ENCODE assay signal across 8 mouse cellular contexts in genomic region chr5:148792736-148793440, GRCm38 (mm10).
DNase-seq lines count a peak whose midpoint lies in the region.

No protein-coding gene starts in this region.

- H3K4me3 ChIP-seq in embryonic facial prominence, embryonic 10.5 days: 0 out of 2 replicates have a peak overlapping the region, but pooled peaks have one; percentile 8

- intact Hi-C loops in heart, postnatal 25 days (cut with DNase I): loop anchor here (1.0 to 5.0 kb wide), 3 partner anchors 86 to 341 kb away; no protein-coding TSS in a partner anchor

- DNase-seq in CD8-positive naive resting alpha-beta T cell, adult 2 months (ENCODE audit: low read depth in 2 of 2, low spot score in 2 of 2): peak; percentile 72 to 82
- peak; percentile 88 for DNase-seq in adrenal gland, postnatal 25 days
- peak; percentile 87 for DNase-seq in embryonic facial prominence, embryonic 10.5 days (ENCODE audit: low spot score)
- peak; percentile 28 for DNase-seq in heart, postnatal 25 days (ENCODE audit: low spot score)
- peak; percentile 69 to 94 for DNase-seq in layer of hippocampus, adult 18-20 months (ENCODE audit: low spot score in 2 of 2)
- peak; percentile 93 for DNase-seq in lung, postnatal 10 days
- peak; percentile 53 for DNase-seq in retina, adult 2 months (ENCODE audit: low read depth, low spot score)
- peak; percentile 87 for DNase-seq in thymus, postnatal 14 days

- H3K4me1 ChIP-seq in embryonic facial prominence, embryonic 10.5 days: peaks cover 69% of the 10 kb centered on the region

- peaks cover 14% of the 10 kb centered on the region for H3K27me3 ChIP-seq in embryonic facial prominence, embryonic 10.5 days (replicated peaks; ENCODE audit: low read depth, poor library complexity, severe bottlenecking)

- no peak overlapping the region for H3K27ac ChIP-seq in embryonic facial prominence, embryonic 10.5 days (replicated peaks)

- no peaks in the 10 kb centered on the region for H3K9me3 ChIP-seq in embryonic facial prominence, embryonic 10.5 days

- 13% methylated on average over 14 of the region's 14 CpGs for WGBS in embryonic facial prominence, embryonic 10.5 days

- no peaks in the 10 kb centered on the region for H3K36me3 ChIP-seq in embryonic facial prominence, embryonic 10.5 days (replicated peaks)

Comparison
In these comparisons a context has a peak if more than half of its experiments do, and no peak if none do; other contexts are left out.
1. DNase-seq: peak in every context shown above with its lines; median percentile 93 in lung, postnatal 10 days; 88 in adrenal gland, postnatal 25 days; 87 in embryonic facial prominence, embryonic 10.5 days; 87 in thymus, postnatal 14 days; 82 in layer of hippocampus, adult 18-20 months; 77 in CD8-positive naive resting alpha-beta T cell, adult 2 months; 53 in retina, adult 2 months; 28 in heart, postnatal 25 days.